Mouse (Mus musculus): ENCODE data around the gene Cst9. TPM values are rescaled to one million over a fixed set of nuclear protein-coding genes. Genes with fewer than 3 reads are reported as not detected.

The Cst9 gene
- polyA plus RNA-seq, 1 experiment from 2014 or later = not detected

- WGBS = 57% methylated on average over 1 of the region's 1 CpGs
- Histone ChIP-seq H3K27ac (replicated peaks; ENCODE audit: low read depth, low read length) (no peak overlapping the region), H3K36me3 (replicated peaks; ENCODE audit: control insufficient read depth, insufficient read depth, low read depth, low read length) (no peaks in the 10 kb centered on the region), H3K4me2 (ENCODE audit: low read depth, low read length) (no peak overlapping the region), H3K9me3 (replicated peaks; ENCODE audit: control insufficient read depth, low read length) (no peaks in the 10 kb centered on the region), H3K4me1 (ENCODE audit: control insufficient read depth, insufficient read depth, low read length) (no peaks in the 10 kb centered on the region), H3K4me3 (ENCODE audit: low read depth, low read length) (no peak overlapping the region), H3K27me3 (ENCODE audit: control insufficient read depth, insufficient read depth, low read length) (no peaks in the 10 kb centered on the region), H3K9ac (replicated peaks; ENCODE audit: low read length) (no peak overlapping the region)
- DNase-seq (ENCODE audit: low spot score) (no peak), ATAC-seq (replicated peaks; ENCODE audit: insufficient number of reproducible peaks, low FRiP score, low TSS enrichment, low read depth) (no peak)
Observed at GRCm38 (mm10) chr2:148879199-148879598, 44.3 kb downstream of the Cst9 start.

DNA sequence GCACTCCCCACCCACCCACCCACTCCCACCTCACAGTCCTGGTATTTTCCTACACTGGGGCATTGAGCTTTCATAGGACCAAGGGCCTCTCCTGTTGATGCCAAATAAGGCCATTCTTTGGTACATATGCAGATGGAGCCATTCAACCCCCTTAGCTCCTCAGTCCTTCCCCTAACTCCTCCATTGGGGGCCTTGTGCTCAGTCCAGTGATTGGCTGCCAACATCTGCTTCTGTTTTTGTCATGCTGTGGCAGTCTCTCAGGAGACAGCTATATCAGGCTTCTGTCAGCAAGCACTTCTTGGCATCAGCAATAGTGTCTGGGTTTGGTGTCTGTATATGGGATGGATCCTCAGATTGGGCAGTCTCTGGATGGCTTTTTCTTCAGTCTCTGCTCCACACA lies 49.8 kb downstream of the Cst9 start:
- Histone ChIP-seq H3K27ac (replicated peaks; ENCODE audit: low read depth, low read length) (no peak overlapping the region), H3K9ac (replicated peaks; ENCODE audit: low read length) (no peak overlapping the region), H3K4me3 (ENCODE audit: low read depth, low read length) (no peak overlapping the region), H3K27me3 (ENCODE audit: control insufficient read depth, insufficient read depth, low read length) (no peaks in the 10 kb centered on the region), H3K9me3 (replicated peaks; ENCODE audit: control insufficient read depth, low read length) (no peaks in the 10 kb centered on the region), H3K36me3 (replicated peaks; ENCODE audit: control insufficient read depth, insufficient read depth, low read depth, low read length) (no peaks in the 10 kb centered on the region), H3K4me1 (ENCODE audit: control insufficient read depth, insufficient read depth, low read length) (no peaks in the 10 kb centered on the region), H3K4me2 (ENCODE audit: low read depth, low read length) (no peak overlapping the region)
- no peak for ATAC-seq (replicated peaks; ENCODE audit: insufficient number of reproducible peaks, low FRiP score, low TSS enrichment, low read depth)
- DNase-seq (ENCODE audit: low spot score) = no peak

Other genes starting within 250 kb of the Cst9 start
- gene Nxt1, start 162.5 kb upstream of the Cst9 start, polyA plus RNA-seq (2014; fragmentation: Nextera tagmentation; extraction: Ambion mirVana) = 131 and 134 TPM in 2 replicates
- gene Gzf1, start 154.1 kb upstream of the Cst9 start, polyA plus RNA-seq (2014; fragmentation: Nextera tagmentation; extraction: Ambion mirVana) = 27.3 and 30.8 TPM in 2 replicates
- gene Napb, start 102.7 kb upstream of the Cst9 start, polyA plus RNA-seq (2014; fragmentation: Nextera tagmentation; extraction: Ambion mirVana) = 5.6 and 7.4 TPM in 2 replicates
- gene Cstl1, start 84.8 kb upstream of the Cst9 start, polyA plus RNA-seq (2014; fragmentation: Nextera tagmentation; extraction: Ambion mirVana) = not detected in 2 replicates
- gene Cst11, start 63.6 kb upstream of the Cst9 start, polyA plus RNA-seq (2014; fragmentation: Nextera tagmentation; extraction: Ambion mirVana) = not detected in 2 replicates
- gene 8030411F24Rik, start 53.1 kb upstream of the Cst9 start, polyA plus RNA-seq (2014; fragmentation: Nextera tagmentation; extraction: Ambion mirVana) = not detected in 2 replicates
- gene Cst12, start 45.8 kb upstream of the Cst9 start, polyA plus RNA-seq (2014; fragmentation: Nextera tagmentation; extraction: Ambion mirVana) = not detected in 2 replicates
- gene Cst8, start 36.4 kb upstream of the Cst9 start, polyA plus RNA-seq (2014; fragmentation: Nextera tagmentation; extraction: Ambion mirVana) = not detected in 2 replicates
- not detected in 2 replicates for gene Cst13, start 15.1 kb upstream of the Cst9 start, polyA plus RNA-seq (2014; fragmentation: Nextera tagmentation; extraction: Ambion mirVana)
- gene 9230104L09Rik, start 29.9 kb downstream of the Cst9 start, polyA plus RNA-seq (2014; fragmentation: Nextera tagmentation; extraction: Ambion mirVana) = not detected in 2 replicates
- gene Cst3, start 40.5 kb downstream of the Cst9 start, polyA plus RNA-seq (2014; fragmentation: Nextera tagmentation; extraction: Ambion mirVana) = 315 and 334 TPM in 2 replicates
- not detected in 2 replicates for gene Gm1330, start 168.1 kb downstream of the Cst9 start, polyA plus RNA-seq (2014; fragmentation: Nextera tagmentation; extraction: Ambion mirVana)
- not detected in 2 replicates for gene Gm10750, start 182.1 kb downstream of the Cst9 start, polyA plus RNA-seq (2014; fragmentation: Nextera tagmentation; extraction: Ambion mirVana)